Mouse (Mus musculus) hindbrain, postnatal 0 days (tissue): ENCODE data around the gene Llph. TPM values are rescaled to one million over a fixed set of nuclear protein-coding genes. Genes with fewer than 3 reads are reported as not detected.

ENCODE experiments used
- ATAC-seq: fragments of 200-750 bp; cut with Nextera tagmentation; 2 replicates; pipeline ENCODE4 v1.8.0; 2017; ENCODE audit warnings: mild to moderate bottlenecking, moderate TSS enrichment, moderate library complexity
- DNase-seq: peaks from one replicate; pipeline ENCODE4 v3.0.0-alpha.2; 2015; ENCODE audit warnings: low spot score
- H3K27ac ChIP-seq: fragments of 300-500 bp; sonication (generic); 2 replicates; pipeline ENCODE4 v1.5.1; 2014; ENCODE audit warnings: mild to moderate bottlenecking
- H3K27me3 ChIP-seq: fragments of 300-500 bp; sonication (generic); 2 replicates; pipeline ENCODE4 v1.6.1; 2014; ENCODE audit warnings: low read length, mixed read lengths; ENCODE audit not compliant: insufficient read depth
- H3K36me3 ChIP-seq: fragments of 300-500 bp; sonication (generic); 2 replicates; pipeline ENCODE4 v1.6.1; 2014; ENCODE audit warnings: low read length, mixed read lengths; ENCODE audit not compliant: insufficient read depth
- H3K4me1 ChIP-seq: fragments of 300-500 bp; sonication (generic); 2 replicates; pipeline ENCODE4 v1.6.1; 2014; ENCODE audit warnings: antibody characterized with exemption, low read length, mixed read lengths; ENCODE audit not compliant: insufficient read depth
- H3K4me2 ChIP-seq: fragments of 300-500 bp; sonication (generic); 2 replicates; pipeline ENCODE4 v1.6.1; 2014; ENCODE audit warnings: low read depth, mild to moderate bottlenecking, low read length, moderate library complexity, mixed read lengths
- H3K4me3 ChIP-seq: fragments of 300-500 bp; sonication (generic); 2 replicates; pipeline ENCODE4 v1.5.1; 2014; ENCODE audit warnings: low read length
- H3K9ac ChIP-seq: fragments of 300-500 bp; sonication (generic); replicated peaks from 2 replicates; pipeline ENCODE4 v1.6.1; 2014; ENCODE audit warnings: mild to moderate bottlenecking, low read length, moderate library complexity, mixed read lengths
- H3K9me3 ChIP-seq: fragments of 300-500 bp; sonication (generic); 2 replicates; pipeline ENCODE4 v1.6.1; 2016; ENCODE audit warnings: low read length, mixed read lengths
- CTCF ChIP-seq: IDR thresholded peaks from 2 replicates; pipeline ENCODE4 v1.5.1; 2016; ENCODE audit warnings: antibody characterized with exemption, control low read depth, low read depth
- WGBS: fragments of 180-500 bp; shearing (Covaris S2); extraction: QIAGEN DNeasy Blood & Tissue Kit; methylation state at CpG from one replicate; pipeline ENCODE4 v1.1.7; 2014; 5-methylcytosine and 5-hydroxymethylcytosine counted together
- polyA plus RNA-seq: library from polyadenylated mRNA; unstranded; fragments of >200 nt; fragmentation: Nextera tagmentation; extraction: Ambion mirVana; gene quantifications from 2 replicates; pipeline ENCODE4 v1.2.1, GENCODE M21; 2015
- total RNA-seq: library from RNA; depleted of rRNA; stranded (reverse); fragments of >200 nt; gene quantifications from 2 replicates; pipeline ENCODE4 v1.2.3, GENCODE M21; 2014

The Llph gene
- total and polyA plus RNA-seq, 2 experiments from 2014 or later, result 4.1 to 43.3 TPM

DNA sequence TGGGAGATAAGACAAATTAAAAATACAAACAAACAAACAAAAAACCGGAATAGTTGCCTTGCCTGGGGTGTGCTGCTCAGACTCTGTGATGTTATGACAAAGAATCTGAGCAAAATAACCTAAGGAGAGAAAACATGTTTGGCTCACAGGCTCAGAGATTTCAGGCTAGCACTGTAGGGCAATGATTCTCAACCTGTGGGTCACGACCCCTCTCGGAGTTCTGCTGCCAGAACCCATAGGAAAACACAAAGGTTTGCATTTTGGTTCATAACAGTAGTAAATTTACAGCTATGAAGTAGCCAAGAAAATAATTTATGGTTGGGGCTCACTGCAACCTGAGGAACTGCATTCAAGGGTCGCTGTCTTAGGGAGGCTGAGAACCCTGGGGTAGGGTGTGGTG lies 34.6 kb upstream of the Llph start:
- Histone ChIP-seq H3K4me3 (no peak overlapping the region), H3K9ac (no peak overlapping the region), H3K4me1 (no peaks in the 10 kb centered on the region), H3K9me3 (no peaks in the 10 kb centered on the region), H3K4me2 (no peak overlapping the region), H3K36me3 (no peaks in the 10 kb centered on the region), H3K27ac (no peak overlapping the region), H3K27me3 (no peaks in the 10 kb centered on the region)
- WGBS, result 87% methylated on average over 4 of the region's 4 CpGs
- ATAC-seq (no peak), DNase-seq (no peak)
- TF ChIP-seq CTCF, result no peak

DNA sequence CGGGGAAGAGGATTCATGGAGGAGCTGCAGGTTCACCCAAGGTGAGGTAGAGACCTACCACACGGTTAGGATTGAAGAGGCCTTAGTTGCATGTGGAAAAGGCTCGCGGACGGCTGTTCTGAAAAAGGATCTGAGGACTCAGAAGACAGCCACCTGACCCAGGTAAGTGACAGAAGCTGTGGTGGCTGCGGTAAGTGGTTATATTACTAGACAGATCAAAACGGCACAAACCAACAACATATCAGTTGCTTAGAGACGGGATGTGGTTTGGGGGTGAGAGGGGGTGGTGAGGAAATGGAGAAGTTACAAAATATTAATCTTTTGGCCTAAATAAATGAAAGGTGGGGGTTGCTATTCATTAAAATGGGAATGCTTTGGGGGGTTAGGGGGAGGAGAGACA lies 33.6 kb upstream of the Llph start:
- Histone ChIP-seq H3K9me3 (no peaks in the 10 kb centered on the region), H3K27me3 (no peaks in the 10 kb centered on the region), H3K36me3 (no peaks in the 10 kb centered on the region), H3K27ac (no peak overlapping the region), H3K4me2 (no peak overlapping the region), H3K4me1 (no peaks in the 10 kb centered on the region), H3K4me3 (no peak overlapping the region), H3K9ac (no peak overlapping the region)
- no peak for ATAC-seq
- 93% methylated on average over 8 of the region's 8 CpGs for WGBS
- DNase-seq, result no peak
- no peak for TF ChIP-seq CTCF

DNA sequence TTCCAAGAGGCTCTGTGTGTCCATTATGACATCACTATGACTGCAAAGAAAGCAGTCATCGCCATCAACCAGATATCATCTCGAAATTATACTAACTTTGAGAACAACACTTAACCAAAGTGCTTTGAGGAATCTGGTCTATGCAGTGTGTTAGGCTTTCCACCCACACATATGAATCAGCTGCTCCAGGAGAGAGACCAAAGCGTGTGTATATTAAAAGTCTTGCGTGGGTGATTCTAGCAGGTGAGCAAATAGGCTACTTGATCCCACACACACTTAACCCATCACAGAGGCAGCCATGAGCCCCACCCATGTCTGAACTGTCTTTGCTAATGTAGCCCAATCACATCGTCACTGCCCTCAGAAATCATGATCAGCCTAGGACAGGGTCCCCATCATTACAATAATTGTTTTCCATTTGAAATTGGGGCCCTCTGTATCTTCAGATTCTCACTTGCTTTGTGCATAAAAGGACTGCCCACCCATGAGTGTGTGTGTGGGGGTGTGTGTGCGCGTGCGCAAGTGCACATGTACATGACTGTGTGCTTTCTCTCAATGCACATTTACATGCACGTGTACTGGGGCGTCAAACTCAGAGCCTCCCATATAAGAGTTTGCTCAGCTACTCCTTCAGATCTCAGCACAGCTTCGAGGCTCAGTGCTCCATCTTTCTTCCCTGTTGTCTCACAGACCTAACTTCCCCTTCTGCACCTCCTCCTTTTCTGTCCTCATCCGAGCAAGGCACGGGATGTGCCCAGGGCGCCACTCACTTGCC lies 29.6 kb upstream of the Llph start:
- WGBS, result 83% methylated on average over 14 of the region's 14 CpGs
- Histone ChIP-seq H3K9ac (no peak overlapping the region), H3K4me1 (no peaks in the 10 kb centered on the region), H3K27me3 (no peaks in the 10 kb centered on the region), H3K4me3 (no peak overlapping the region), H3K4me2 (no peak overlapping the region), H3K9me3 (no peaks in the 10 kb centered on the region), H3K27ac (no peak overlapping the region), H3K36me3 (no peaks in the 10 kb centered on the region)
- ATAC-seq (no peak), DNase-seq (no peak)
- no peak for TF ChIP-seq CTCF

DNA sequence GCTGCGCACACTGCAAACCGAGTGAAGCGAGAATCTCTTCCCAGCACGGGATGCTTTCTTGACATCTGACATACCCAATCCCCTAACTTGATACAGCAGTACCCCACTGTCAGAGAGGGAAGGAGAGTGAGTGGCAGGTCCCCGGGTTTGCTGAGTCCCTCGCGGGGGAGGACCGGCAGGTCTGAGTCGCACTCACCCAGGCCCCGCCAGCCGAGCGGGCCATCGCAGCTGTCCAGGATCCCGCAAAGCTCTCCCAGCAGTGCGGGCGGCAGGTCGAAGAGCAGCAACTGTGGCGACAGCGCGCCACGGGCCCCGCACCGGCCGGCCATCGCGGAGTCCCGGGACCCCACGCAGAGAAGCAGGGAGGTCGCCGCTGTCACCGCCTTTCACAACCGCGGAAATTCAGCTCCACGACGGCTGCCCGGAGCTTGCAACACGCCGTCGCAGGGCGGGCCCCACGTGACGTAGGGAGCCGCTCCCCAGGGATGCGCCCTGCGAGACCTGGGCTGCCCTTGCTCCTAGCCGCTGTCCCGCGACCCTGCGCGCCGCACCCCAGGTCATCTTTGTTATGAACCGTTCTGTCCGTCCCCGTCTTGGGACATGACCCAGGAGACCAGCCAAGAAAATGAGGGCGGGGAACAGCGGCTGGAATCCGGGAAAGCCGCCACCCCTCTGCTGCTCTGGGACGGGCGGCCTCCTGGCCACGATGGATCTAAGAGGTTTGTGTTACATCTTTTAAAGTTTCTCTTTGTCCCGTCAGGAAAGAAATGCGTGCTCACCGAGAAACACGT lies 25.5 kb upstream of the Llph start, which contains the start of gene Tmbim4:
Gene Tmbim4, plus strand, starts transcription at position 460 of the 791 bp plus-strand sequence.
- Histone ChIP-seq H3K4me2 (peak within 1 kb of the TSS; percentile 76), H3K4me1 (no peaks in the 10 kb centered on the region), H3K36me3 (no peaks in the 10 kb centered on the region), H3K27me3 (no peaks in the 10 kb centered on the region), H3K9ac (0 out of 2 replicates have a peak within 1 kb of the TSS, but pooled peaks have one; percentile 13), H3K4me3 (peak within 1 kb of the TSS; percentile 44), H3K9me3 (no peaks in the 10 kb centered on the region), H3K27ac (no peak within 1 kb of the TSS)
- ATAC-seq (no peak; the same call in 1 of the 2 replicates), DNase-seq (peak; percentile 16)
- 1% methylated on average over 65 of the region's 65 CpGs for WGBS
- no peak for TF ChIP-seq CTCF

DNA sequence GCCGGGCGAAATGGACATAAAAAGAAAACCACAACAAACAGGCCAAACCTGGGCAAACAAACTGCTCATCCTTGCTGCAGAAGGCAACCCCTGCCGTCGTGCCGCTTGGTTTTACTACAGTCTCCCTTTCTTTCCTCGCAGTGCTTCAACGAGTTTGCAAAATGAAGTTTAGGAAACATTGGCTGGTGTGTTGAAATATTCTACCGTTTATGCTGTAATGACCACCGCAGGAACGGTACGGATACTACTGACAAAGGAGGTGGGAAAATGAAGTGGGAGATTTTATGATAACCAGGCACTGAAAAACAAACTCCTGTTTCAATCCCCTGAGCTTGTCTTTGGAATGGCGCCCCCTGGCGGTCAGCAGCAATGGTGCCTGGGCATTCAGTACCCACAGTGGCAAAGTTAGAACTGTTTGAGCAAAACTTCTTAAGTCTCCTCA lies 24.9 kb upstream of the Llph start, which contains the start of gene Irak3:
Gene Irak3, minus strand, starts transcription at position 170 of the 442 bp plus-strand sequence.
- Histone ChIP-seq H3K9me3 (no peaks in the 10 kb centered on the region), H3K27me3 (no peaks in the 10 kb centered on the region), H3K4me1 (no peaks in the 10 kb centered on the region), H3K4me2 (peak within 1 kb of the TSS; percentile 76), H3K27ac (no peak within 1 kb of the TSS), H3K36me3 (no peaks in the 10 kb centered on the region), H3K4me3 (peak within 1 kb of the TSS; percentile 44), H3K9ac (0 out of 2 replicates have a peak within 1 kb of the TSS, but pooled peaks have one; percentile 13)
- DNase-seq (peak; percentile 86), ATAC-seq (peak; percentile 66; the same call in 1 of the 2 replicates)
- 3% methylated on average over 13 of the region's 13 CpGs for WGBS
- TF ChIP-seq CTCF, result peak; percentile 96

DNA sequence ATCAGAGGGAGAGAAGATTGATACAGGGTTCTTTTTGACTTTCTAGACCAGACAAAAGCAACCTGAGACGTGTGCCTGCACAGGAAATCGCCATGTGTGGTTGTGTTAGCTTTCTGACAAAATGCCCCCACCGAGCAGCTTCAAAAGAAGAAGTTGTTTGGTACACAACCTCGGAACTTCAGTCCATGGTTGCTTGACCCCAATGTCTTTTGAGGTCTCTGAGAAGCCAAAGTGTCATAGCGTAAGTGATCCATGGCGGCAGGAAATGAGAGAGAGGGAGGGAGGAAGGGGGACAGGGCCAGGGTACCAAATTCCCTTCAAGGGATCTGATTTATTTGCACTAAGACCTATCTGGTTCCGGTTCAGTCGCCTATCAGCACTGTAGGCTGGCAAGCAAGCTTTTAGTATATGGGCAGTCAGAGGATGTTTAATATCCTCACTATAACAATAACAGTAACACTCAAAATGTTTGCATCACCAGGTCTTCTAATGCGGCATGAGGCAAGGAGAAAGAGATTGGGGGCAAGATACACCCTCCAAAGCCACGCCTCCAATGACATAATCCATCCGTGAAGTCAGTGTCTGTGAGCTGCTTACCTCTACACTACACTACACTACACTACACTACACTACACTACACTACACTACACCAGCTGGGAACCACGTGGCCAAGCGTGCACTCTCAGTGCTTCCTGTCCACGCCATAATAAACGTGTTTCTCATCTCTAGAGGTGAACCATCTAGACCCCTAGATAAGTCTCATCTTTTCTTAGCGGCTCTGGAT lies 24.2 kb upstream of the Llph start:
- no peaks in the 10 kb centered on the region for H3K36me3 ChIP-seq
- H3K4me2 ChIP-seq, result no peak overlapping the region
- H3K9me3 ChIP-seq, result no peaks in the 10 kb centered on the region
- H3K27ac ChIP-seq, result no peak overlapping the region
- no peak overlapping the region for H3K9ac ChIP-seq
- DNase-seq (no peak), ATAC-seq (no peak)
- 74% methylated on average over 16 of the region's 16 CpGs for WGBS
- H3K27me3 ChIP-seq, result no peaks in the 10 kb centered on the region
- no peak overlapping the region for H3K4me3 ChIP-seq
- TF ChIP-seq CTCF, result no peak
- no peaks in the 10 kb centered on the region for H3K4me1 ChIP-seq
